Mouse (Mus musculus): ENCODE results near the gene Pdx1.

Pdx1 gene

DNA sequence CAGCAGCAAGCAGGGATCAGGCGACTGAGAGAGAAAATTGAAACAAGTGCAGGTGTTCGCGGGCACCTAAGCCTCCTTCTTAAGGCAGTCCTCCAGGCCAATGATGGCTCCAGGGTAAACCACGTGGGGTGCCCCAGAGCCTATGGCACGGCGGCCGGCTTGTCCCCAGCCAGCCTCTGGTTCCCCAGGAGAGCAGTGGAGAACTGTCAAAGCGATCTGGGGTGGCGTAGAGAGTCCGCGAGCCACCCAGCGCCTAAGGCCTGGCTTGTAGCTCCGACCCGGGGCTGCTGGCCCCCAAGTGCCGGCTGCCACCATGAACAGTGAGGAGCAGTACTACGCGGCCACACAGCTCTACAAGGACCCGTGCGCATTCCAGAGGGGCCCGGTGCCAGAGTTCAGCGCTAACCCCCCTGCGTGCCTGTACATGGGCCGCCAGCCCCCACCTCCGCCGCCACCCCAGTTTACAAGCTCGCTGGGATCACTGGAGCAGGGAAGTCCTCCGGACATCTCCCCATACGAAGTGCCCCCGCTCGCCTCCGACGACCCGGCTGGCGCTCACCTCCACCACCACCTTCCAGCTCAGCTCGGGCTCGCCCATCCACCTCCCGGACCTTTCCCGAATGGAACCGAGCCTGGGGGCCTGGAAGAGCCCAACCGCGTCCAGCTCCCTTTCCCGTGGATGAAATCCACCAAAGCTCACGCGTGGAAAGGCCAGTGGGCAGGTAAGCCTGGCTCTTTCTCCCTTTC is at the start of gene Pdx1:
Gene Pdx1, plus strand, starts transcription at position 34 of the 747 bp plus-strand sequence.
- DNase-seq = peak; percentile 62

DNA sequence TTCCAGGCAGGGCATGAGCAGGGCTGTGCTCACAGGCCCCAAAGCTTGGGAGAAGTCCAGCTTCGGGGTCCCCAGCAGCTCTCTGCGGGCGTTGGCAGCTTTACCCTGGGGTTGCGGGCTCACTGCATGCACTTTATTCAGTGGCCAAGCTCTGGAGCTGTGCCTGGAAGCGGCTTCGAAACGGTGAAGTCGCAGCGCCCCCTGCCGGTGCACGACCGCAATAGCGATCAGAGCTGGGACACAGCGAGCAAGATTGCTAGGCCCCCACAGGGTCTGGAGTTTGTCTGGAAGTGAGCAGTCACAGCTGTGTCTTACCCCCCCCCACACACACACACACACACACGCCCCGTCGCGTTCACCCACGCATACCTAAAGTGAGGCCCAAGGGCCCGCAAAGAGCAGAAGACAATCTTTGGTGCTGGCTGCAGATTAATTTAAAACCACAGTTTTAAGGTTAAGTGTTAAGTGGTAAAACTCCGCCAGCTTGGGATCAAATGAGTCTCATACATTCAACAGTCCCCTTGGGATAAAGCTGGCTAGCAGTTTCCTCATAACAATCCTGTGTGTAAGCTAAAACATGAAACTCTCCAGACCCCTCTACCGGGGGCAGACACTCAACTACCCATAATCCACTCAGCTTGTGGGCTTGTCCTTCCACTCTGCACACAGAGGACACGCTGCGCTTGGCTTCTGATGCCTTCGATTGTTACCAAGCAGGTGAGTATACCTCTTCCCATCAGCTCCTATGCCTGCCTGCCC is 42.2 kb upstream of the Pdx1 start:
- DNase-seq = peak; percentile 93

DNA sequence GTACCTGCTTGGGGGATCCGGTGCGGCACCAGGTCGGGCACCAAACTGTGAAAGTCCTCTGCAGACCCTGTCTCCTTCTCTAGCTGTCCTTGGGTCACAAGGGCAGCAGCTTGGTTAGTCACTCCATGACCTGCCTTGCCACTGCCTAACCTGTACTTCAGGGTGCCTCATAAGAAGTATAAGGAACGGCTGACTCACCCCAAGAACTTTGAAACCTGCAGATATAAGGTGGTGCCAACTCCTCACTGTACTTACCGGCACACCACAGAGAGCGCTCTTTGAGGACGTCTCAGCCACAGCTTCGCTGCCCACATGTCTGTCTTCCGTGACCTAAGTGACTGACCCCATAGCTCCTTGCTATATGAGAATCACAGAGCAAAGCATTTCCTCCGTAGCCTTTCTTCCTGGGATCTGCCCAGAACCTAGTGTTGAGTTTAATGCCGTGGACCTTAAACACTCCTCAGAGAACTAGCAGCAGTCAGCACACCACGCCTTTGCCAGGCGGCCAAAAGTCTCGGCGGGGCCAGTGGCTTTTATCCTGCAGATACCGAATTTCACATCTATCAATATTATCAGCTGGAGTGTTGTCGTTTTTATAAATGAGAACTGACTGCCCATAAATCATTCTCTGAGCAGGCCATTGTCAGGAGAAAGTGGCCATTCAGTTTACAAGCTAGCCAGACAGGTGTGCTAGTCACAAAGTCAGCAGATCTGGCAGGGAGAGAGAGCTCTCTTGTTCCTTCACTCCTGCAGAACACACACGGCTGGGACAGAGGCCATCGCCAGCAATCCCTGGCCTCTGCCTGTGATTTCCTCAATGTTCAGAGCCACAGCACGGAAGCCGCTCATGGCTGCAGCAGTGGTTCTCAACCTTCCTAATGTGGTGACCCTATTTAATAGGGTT is 34.1 kb upstream of the Pdx1 start:
- no peak for DNase-seq

DNA sequence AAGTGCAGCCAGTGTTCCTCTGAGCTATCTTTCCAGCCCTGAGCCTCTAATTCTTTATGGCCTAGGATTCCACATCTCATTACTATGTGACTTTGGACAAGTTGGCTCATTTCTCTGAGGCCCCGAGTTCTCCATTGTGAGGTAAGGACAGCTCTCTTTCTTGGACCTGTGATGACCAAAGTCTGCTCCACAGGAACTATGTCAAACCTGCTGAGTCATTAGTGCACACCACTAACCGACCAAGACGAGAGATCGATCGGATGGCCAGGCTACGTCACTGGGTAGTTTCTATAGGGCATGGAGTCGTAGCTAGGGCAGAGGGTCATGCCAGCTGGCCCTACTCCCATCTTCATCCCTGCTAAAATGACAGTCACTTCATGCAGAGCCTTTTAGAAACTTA is 25.9 kb upstream of the Pdx1 start:
- no peak for DNase-seq

DNA sequence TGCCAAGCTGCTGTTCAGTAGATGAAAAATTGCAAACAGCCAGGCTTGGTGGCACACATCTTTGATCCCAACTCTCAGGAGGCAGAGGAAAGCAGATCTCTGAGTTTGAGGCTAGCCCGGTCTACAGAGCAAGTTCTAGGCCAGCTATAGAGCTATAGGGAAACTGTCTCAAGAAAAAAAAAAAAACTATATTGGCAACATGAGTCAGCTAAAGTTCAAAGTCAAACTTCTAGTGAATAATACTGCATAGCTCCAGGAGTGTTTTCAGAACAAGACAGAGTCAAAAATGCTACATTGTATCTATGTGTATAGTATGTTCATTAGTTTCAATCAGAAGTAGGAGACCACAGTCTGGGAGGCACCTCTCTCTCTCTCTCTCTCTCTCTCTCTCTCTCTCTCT is 9.6 kb upstream of the Pdx1 start:
- DNase-seq = peak; percentile 33

DNA sequence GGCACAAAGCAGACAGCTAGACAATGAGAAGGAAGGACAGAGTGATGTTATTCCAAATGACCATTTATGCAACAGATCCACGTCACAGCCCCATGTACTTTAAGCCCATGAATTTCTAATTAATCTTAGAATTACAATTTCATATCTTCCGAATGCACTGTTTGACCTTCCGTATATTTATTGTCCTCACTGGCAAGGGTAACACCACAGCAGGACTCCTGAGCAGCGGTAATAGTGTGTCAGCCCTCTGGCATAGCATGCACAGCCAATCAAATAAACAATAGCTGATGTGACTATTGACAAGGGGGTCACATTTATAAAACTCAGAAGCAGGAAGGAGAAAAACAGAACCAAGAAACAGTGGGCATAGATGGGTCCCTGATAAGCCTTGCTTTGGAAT is 9.0 kb upstream of the Pdx1 start:
- DNase-seq = peak; percentile 10

DNA sequence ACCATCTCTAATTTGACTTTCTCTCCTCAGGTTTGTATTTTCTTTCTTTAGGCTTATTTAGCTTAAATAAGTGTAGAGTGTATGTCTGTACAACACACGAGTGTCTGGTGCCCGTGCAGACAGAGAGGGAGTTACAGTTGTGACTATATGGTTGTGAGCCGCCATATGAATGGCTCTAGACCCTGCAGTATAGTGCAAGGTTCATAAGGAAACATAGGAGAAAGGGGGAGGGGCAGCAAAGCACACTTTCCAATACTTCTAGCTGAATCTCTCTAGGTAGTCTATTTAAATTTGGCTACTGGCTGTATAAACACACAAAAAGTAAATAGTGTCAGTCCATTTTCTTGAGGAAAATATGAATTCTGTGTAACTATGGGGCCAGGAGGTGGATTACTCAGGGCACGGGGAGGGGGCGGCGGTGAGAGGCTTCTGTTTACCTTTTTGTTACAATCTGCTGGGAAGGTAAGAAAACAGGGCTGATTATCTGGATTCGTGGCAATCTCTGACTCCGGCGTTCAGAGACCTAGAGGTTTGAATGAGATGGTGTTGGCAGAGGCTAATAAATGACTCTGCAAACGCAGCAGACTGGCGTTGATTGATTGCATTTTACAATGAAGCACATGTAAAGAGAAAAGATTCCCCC is 7.7 kb upstream of the Pdx1 start:
- peak; percentile 50 for DNase-seq

DNA sequence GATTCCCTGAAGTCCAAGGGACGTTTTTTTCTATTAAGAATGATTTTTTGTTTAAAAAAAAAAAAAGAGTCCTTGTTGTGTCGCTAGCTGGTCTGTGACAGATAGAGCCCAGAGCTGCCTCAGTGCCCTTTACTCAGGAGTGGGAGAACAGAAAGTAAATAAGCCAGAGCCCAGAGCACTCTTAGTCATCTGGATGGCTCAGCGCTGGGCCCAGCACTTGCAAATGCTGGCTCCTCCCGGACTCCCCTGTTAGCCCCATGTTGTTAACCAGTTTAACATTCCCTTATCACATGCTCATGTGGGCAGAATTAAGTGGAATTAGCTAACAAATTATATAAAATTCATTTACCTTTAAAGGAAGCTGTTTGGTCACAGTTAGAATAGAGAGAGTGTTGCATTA is 5.8 kb upstream of the Pdx1 start:
- peak; percentile 60 for DNase-seq

DNA sequence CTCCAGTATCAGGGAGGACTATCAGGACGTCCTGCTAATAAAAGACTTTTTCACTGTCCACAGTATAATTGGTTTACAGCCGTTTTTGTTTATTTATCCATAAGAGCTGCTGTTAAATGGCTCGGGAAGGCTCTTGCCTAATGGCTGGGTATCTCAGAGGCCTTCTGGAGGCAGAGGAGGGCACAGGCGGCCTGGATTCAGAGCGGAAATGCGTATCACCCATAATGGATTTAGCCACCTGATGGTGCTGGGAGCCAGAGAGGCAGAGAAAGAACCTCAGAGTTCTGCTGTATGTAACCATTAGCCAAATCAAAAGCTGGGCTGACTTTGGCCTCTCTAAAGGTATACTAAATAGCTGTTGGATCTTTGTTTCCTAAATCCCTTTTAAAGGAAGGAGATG is 2.3 kb upstream of the Pdx1 start:
- peak; percentile 35 for DNase-seq

DNA sequence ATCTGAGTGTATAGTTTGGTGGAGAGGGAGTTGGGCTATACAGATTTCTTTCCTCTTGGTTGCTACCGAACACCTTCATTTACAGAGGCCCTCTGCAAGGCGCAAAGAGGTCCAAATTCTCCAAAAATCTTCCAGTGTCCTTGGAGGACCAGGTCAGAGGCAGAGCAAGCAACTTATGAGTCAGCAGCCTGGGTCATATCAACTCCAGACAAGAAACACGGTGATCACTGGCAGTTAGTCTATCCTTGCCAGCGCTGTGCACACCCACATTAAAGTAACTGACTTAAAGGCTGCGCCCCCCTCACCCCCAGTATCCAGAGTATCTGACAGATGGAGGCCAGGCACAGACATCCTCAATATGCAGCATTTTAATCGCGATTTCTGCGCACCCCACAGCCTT is 1.0 kb upstream of the Pdx1 start:
- peak; percentile 55 for DNase-seq

DNA sequence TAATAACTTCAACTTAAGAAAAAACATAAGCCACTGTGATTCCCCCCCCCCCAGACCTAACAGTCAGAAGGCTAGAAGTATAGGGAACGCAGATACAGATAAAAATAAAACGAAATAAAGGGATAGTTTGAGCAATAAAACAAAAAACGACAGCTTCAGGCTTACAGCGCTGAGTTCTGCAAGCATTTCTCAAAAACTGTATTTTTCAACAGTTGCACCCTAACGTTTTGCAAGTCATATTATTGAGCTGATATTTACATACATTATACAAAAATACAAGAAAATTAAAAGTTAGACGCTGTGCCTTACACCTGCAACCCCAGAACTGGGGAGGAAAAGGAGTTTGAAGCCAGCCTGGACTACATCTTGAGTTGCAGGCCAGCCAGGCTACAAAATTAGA is 388 bp upstream of the Pdx1 start:
- no peak for DNase-seq

DNA sequence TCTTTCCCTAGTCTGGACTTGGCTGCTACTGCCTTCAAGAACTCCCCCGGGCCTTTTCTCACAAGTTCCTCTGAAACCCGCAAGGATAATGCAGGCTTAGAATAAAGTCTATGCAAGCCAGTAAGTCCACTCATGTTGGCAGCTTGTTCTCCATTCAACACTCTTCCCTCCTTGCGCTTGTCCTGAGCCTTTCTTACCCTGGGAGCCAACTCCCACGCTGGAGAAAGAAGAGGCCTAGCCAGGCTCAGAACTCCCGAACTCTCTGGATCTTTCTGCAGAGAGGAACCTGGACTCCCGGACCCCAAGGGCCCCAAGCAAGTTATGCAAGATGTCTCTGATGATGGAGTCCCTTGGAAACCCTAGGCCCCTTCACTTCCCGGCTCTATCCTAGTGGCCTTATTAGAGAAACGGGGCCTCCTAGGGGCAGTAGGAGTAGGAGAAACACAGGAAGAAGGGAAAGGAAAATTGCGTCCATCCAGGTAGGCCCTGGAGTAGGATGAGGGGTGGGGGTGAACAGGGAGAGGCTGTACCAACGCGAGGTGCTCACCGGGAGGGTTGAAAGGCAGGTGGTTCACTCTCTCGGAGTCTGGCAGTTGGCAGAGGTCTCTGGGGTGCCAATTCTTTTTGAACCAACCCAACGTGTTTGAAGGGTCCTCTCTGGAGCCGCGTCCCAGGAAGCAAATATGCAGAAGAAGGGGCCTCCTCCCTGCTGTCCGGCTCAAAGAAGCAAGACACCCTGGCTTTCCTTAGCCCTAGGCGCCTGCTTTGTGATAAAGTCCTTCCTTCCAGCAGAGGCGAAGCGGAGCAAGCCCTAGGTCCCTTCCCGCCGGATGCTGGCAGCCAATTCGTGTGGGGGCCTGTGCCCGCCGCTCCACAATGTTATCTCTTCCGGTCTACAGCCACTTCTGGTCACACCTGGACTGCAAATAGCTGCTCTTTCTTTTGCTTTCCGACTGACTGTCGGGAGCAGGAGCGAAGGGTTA is 1.2 kb downstream of the Pdx1 start:
- peak; percentile 67 for DNase-seq

DNA sequence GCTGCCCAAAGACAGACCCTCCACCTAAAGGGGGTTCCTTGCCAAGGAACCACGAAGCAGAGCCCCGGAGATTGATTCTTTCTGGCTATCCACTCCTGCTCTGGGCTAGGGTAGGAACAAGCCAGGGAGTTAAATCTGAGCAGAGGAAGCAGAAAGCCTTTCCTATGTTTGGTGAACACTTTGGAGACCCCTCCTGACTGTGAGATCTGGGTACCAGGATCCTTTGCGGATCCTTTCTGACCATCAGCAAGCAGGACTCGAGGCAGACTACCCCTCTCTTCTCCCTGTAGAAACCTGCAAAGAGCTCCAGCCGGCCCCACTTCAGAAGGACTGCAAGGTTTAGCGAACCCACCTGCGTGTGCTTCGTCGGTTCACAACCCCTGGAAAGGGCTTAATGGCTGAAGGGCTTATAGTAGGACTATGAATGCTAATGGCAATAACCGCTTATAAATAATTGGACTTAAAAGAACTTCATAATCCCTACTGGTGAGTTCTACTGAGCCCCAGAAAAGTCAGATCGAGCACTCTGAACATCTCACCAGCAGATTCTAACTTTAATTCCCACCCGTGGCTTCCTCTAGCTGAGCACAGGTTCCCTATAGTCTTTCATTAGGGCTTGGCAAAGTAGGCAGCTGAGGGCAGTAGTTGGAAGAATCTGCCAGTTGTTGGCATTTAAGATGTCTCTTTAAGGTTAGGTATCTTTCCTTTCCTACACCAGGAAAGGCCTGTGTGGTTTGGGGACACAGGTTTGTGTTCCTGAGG is 2.5 kb downstream of the Pdx1 start:
- DNase-seq = peak; percentile 27

DNA sequence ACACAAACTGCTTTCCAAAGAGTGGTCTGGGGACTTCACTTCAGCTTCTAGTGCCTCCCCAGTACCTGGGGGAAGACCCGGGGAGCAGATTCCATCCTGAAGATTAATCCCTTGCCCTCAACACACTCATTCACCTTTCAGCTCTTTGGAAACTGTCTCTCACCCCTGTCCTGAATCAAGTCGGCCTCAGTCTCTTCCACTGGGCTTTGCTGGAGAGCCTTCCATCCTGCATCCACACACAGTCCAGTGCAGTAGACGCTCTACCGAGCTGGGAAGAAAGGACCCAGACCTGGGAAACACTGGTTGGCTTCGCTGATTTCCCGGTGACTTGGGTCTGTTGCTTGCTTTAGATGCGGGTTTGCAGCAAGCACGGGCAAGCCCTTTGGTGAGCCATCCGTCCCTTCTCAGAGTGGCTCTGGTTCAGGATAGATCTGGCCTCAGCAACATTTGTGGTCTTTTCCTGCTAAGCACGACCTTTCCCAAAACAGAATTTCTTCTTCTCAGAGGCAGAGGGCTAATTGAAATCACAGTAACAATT is 3.1 kb downstream of the Pdx1 start:
- peak; percentile 65 for DNase-seq

DNA sequence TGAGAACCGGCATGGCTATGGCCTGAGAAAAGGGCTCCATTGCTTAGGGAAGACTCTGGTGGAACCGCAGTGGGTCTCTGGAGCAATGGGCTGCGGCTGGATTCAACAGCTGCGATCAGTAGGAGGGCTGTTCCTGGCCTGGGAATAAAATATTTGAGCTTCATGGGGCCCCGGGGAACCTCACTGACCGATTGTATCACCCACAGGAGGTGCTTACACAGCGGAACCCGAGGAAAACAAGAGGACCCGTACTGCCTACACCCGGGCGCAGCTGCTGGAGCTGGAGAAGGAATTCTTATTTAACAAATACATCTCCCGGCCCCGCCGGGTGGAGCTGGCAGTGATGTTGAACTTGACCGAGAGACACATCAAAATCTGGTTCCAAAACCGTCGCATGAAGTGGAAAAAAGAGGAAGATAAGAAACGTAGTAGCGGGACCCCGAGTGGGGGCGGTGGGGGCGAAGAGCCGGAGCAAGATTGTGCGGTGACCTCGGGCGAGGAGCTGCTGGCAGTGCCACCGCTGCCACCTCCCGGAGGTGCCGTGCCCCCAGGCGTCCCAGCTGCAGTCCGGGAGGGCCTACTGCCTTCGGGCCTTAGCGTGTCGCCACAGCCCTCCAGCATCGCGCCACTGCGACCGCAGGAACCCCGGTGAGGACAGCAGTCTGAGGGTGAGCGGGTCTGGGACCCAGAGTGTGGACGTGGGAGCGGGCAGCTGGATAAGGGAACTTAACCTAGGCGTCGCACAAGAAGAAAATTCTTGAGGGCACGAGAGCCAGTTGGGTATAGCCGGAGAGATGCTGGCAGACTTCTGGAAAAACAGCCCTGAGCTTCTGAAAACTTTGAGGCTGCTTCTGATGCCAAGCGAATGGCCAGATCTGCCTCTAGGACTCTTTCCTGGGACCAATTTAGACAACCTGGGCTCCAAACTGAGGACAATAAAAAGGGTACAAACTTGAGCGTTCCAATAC is 4.7 kb downstream of the Pdx1 start:
- DNase-seq = peak; percentile 83

DNA sequence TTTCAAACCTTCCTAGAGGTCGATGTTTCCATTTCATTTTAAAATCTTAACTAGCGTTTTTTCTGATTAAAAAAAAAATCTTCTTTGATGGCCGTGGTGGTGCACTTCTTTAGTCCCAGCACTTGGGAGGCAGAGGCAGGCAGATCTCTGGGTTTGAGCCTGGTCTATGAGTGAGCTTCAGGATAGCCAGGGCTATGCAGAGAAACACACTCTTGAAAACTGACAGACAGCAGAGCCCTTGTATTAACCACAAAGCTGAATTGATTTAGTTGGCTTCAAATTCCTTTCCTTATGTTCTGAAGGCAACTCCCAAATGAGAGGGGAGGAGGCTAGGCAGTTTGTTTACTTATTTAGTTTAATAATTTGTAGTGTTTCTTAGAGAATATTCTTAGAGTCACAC is 6.0 kb downstream of the Pdx1 start:
- no peak for DNase-seq

DNA sequence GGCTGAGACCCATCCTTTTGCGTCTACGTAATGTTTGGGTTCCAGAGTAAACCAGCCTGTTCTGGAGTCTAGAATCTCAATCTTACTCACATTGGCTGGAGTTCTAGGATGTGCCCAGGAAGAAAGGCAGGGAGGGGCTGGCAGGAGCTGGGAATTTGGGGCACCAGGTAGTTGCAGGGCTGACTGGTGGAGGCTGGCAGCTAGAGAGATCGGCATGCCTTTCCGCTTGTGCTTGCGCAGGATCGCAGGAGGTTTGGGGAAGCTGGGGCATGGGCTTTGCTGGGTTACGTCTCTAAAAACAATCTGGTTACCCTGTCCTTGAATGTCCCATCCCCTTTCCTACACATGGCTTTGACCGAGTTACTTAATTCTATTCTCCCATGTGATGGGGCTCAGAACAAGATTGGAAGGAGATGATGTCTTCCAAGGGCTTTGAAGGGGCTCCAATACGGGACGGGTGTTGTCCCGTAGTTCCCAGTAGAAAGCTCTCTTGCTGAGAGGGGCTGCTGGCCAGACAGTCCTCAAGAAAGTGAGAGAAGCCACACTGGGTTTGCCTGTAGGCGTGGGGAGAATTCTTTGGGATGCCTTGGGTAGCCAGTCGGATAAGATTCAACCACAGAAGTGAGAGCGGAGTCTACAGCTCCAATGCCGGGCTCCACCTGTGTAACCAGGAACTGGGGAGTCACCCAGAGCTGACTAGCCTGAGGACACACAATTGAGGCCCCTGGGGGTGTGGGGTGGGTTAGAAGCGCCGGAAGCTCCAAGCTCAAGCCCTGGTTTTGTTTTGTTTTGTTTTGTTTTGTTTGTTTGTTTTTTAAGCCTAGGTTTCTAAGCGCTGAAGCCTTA is 7.2 kb downstream of the Pdx1 start:
- DNase-seq = no peak

DNA sequence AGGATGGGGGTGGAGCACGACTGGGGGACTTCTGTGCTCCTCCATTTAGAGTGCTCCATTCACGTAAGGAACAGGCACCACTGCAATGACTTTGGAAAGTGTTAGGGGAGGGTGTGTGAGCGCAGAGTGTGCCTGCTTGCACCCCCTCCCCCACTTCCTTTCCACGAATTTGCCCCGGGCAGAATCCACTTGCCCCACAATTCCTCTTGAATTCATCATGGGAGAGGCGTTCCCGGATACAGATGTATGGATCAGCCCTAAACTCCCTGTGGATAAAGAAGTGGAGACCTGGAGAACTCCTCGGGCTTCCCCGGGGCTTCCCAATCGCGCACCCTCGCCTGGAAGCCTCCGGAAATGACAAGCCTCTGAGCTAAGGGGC is 7.8 kb downstream of the Pdx1 start:
- no peak for DNase-seq
